Mouse (Mus musculus) hindbrain, embryonic 16.5 days (tissue): ENCODE results near the gene Pigk. TPM values are rescaled to one million over a fixed set of nuclear protein-coding genes. Genes with fewer than 3 reads are reported as not detected.
A peak's percentile ranks its signal among the peaks of the same experiment; 100 is the strongest.
"Not testable (repeated sequence)": the region's sequence is repeated elsewhere in the genome, so short reads cannot be mapped to it uniquely, and the experiment has no call there.

ENCODE experiments used
- ATAC-seq: fragments of 200-750 bp; cut with Nextera tagmentation; 2 replicates; pipeline ENCODE4 v1.8.0; 2017; ENCODE audit warnings: moderate TSS enrichment, moderate library complexity
- H3K27ac ChIP-seq: fragments of 300-500 bp; sonication (generic); 2 replicates; pipeline ENCODE4 v1.5.1; 2014; ENCODE audit warnings: low read depth, mild to moderate bottlenecking, control low read depth, low read length, moderate library complexity
- H3K27me3 ChIP-seq: fragments of 300-500 bp; sonication (generic); replicated peaks from 2 replicates; pipeline ENCODE4 v1.6.1; 2014; ENCODE audit warnings: low read length; ENCODE audit not compliant: control insufficient read depth, insufficient read depth
- H3K36me3 ChIP-seq: fragments of 300-500 bp; sonication (generic); 2 replicates; pipeline ENCODE4 v1.6.1; 2014; ENCODE audit warnings: mild to moderate bottlenecking, low read length, moderate library complexity, mixed read lengths; ENCODE audit not compliant: control insufficient read depth, insufficient read depth
- H3K4me1 ChIP-seq: fragments of 300-500 bp; sonication (generic); 2 replicates; pipeline ENCODE4 v1.6.1; 2014; ENCODE audit warnings: low read depth, low read length; ENCODE audit not compliant: control insufficient read depth, insufficient read depth
- H3K4me2 ChIP-seq: fragments of 300-500 bp; sonication (generic); 2 replicates; pipeline ENCODE4 v1.6.1; 2014; ENCODE audit warnings: mild to moderate bottlenecking, low read length, control low read depth, moderate library complexity
- H3K4me3 ChIP-seq: fragments of 300-500 bp; sonication (generic); 2 replicates; pipeline ENCODE4 v1.5.1; 2014; ENCODE audit warnings: mild to moderate bottlenecking, low read length, control low read depth, moderate library complexity
- H3K9ac ChIP-seq: fragments of 300-500 bp; sonication (generic); 2 replicates; pipeline ENCODE4 v1.6.1; 2014; ENCODE audit warnings: low read depth, mild to moderate bottlenecking, control low read depth, low read length, moderate library complexity
- H3K9me3 ChIP-seq: fragments of 300-500 bp; sonication (generic); 2 replicates; pipeline ENCODE4 v1.6.1; 2014; ENCODE audit warnings: mild to moderate bottlenecking, low read length, moderate library complexity; ENCODE audit not compliant: control insufficient read depth
- WGBS: fragments of 180-500 bp; shearing (Covaris S2); extraction: QIAGEN DNeasy Blood & Tissue Kit; methylation state at CpG from one replicate; pipeline ENCODE4 v1.1.7; 2014; 5-methylcytosine and 5-hydroxymethylcytosine counted together
- polyA plus RNA-seq: library from polyadenylated mRNA; unstranded; fragments of >200 nt; fragmentation: Nextera tagmentation; extraction: Ambion mirVana; gene quantifications from 2 replicates; pipeline ENCODE4 v1.2.1, GENCODE M21; 2015

The Pigk gene
- polyA plus RNA-seq, 1 experiment from 2014 or later: 58.1 TPM

DNA sequence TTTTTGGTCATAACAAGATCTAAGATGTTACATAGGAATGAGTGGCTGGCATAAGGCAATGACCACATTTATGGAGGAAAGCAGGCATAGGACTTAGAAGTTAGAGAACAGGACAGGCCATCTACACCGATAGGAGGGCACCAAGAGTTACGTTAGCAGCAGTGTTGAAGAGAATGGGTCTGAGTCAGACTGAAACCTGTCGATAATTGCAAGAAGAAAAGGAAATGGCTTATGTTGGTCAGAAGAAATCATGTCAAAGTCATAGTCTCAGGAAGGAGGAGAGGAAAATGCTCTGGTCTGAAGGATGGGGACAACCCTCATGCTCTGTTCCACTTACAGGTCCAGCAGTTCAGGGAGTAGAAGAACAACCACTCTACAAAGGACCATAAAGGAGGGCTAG lies 18.9 kb upstream of the Pigk start:
- H3K27me3 ChIP-seq: no peaks in the 10 kb centered on the region
- no peaks in the 10 kb centered on the region for H3K4me1 ChIP-seq
- ATAC-seq: no peak
- 89% methylated on average over 3 of the region's 3 CpGs for WGBS
- H3K9me3 ChIP-seq: no peaks in the 10 kb centered on the region
- H3K27ac ChIP-seq: no peak overlapping the region
- H3K4me3 ChIP-seq: no peak overlapping the region
- no peaks in the 10 kb centered on the region for H3K36me3 ChIP-seq
- no peak overlapping the region for H3K9ac ChIP-seq
- H3K4me2 ChIP-seq: no peak overlapping the region

DNA sequence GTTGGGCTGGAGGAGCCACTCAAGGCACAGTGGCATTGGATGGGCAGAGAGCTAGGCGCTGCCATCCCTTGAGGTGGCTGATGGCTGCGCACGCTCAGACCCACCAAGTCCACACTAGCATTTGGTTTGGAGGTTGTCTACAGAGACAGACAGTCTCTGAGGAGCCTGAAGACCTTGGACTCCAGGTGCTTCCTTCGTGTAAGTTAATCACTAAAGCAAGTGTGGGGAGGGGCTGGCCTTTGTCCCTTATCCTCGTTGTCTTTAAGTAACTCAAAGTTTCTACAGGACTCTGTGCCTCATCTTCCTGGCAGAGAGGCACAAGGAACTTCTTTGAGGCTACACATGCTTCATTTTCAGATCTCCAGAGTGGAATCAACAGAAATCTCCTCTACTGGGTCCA lies 15.9 kb upstream of the Pigk start:
- ATAC-seq: no peak
- Histone ChIP-seq H3K4me1 (no peaks in the 10 kb centered on the region), H3K36me3 (no peaks in the 10 kb centered on the region), H3K4me3 (no peak overlapping the region), H3K4me2 (no peak overlapping the region), H3K27ac (no peak overlapping the region), H3K9ac (no peak overlapping the region), H3K9me3 (no peaks in the 10 kb centered on the region), H3K27me3 (no peaks in the 10 kb centered on the region)
- WGBS: 88% methylated on average over 5 of the region's 5 CpGs

DNA sequence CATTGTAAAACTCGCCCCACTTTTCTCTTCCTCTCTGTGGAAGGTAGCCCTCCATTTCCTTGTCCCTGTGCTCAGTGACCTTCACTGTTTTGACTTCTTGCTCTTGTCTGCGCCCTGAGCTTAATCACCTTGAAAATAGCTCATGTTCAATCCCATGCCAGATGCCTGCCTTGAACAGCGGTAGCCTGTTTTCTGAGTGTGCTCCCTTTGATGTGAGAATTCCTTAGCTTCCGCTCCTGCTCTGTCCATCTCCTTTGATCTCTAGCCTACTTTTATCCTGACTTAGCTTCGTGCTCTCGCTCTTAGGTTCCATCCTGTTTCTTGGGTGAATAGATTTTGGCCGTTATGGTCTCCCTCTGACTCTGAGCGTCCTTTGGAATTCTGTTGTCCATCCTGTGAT lies 14.6 kb upstream of the Pigk start:
- H3K27ac ChIP-seq: no peak overlapping the region
- no peaks in the 10 kb centered on the region for H3K27me3 ChIP-seq
- WGBS: 80% methylated on average over 8 of the region's 8 CpGs
- H3K9ac ChIP-seq: no peak overlapping the region
- H3K36me3 ChIP-seq: no peaks in the 10 kb centered on the region
- ATAC-seq: no peak
- no peak overlapping the region for H3K4me3 ChIP-seq
- no peaks in the 10 kb centered on the region for H3K9me3 ChIP-seq
- H3K4me2 ChIP-seq: no peak overlapping the region
- no peaks in the 10 kb centered on the region for H3K4me1 ChIP-seq

DNA sequence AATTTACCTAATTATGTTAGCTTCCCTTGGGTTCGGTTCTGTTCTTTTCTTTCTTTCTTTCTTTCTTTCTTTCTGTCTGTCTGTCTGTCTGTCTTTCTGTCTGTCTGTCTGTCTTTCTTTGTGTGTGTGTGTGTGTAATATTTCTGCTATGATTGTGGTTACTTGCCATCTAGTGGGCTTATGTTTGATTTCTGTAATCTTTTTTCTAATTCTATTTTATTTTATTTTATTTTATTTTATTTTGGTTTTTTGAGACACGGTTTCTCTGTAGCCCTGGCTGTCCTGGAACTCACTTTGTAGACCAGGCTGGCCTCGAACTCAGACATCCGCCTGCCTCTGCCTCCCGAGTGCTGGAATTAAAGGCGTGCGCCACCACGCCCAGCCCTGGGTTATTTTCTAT lies 12.4 kb upstream of the Pigk start:
- not testable (repeated sequence) for H3K4me2 ChIP-seq, H3K27me3 ChIP-seq, ATAC-seq, H3K9me3 ChIP-seq, H3K36me3 ChIP-seq, H3K9ac ChIP-seq, H3K4me3 ChIP-seq, H3K4me1 ChIP-seq, H3K27ac ChIP-seq
- WGBS: 91% methylated on average over 8 of the region's 8 CpGs

DNA sequence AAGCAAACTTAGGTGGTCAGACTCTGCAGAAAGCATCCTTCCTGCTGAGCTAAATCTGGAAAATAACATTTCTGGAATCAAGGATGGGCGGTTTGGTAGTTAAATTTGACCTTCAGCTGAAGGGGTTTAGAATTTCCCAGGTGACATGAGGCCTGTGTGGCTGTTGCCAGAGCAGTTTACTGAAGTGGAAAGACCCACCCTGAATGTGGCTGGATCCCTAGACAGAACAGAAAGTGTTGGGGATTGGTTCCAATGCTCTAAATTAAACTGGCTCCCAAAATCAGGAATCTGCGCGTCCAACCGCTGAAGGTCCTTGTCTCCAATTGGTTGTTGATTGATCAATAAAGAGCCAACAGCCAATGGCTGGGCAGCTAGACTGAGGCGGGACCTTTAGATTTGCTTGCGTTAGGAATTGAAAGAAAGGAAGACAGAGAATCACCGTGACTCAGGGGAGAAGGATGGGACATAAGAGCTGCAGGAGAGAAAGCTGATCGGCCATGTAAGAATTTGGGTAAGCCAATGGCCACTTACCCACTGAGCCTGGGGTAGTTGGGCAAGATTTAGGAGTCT lies 11.5 kb upstream of the Pigk start:
- no peaks in the 10 kb centered on the region for H3K27me3 ChIP-seq
- H3K9ac ChIP-seq: no peak overlapping the region; the same call in 1 of the 2 replicates
- H3K27ac ChIP-seq: no peak overlapping the region
- no peaks in the 10 kb centered on the region for H3K4me1 ChIP-seq
- H3K4me2 ChIP-seq: peak overlapping the region; percentile 41
- WGBS: 51% methylated on average over 8 of the region's 8 CpGs
- peak overlapping the region; percentile 31 for H3K4me3 ChIP-seq
- H3K9me3 ChIP-seq: no peaks in the 10 kb centered on the region
- H3K36me3 ChIP-seq: no peaks in the 10 kb centered on the region
- ATAC-seq: peak; percentile 70; the same call in 1 of the 2 replicates

DNA sequence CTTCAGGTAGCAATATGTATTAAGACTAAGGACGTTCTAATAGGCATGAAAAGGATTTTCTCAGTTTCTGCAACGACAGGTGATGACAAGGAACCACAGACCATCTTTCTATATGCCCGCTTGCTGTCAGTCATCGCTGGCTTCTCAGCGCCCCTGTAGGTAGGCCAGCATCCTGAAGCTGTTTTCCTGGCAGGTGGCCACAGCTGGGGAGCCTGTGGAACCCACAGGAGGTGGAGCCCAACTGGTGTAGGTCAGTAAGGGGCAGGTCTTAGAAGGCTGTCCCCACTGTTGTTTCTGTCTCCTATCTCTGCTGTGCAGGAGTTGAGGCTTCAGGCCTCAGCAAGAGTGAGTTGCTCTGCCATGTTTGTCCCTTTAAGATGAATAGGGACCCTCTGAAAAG lies 8.1 kb upstream of the Pigk start:
- no peak for ATAC-seq
- 68% methylated on average over 5 of the region's 5 CpGs for WGBS
- no peaks in the 10 kb centered on the region for H3K9me3 ChIP-seq
- H3K27me3 ChIP-seq: no peaks in the 10 kb centered on the region
- no peak overlapping the region for H3K4me2 ChIP-seq
- no peak overlapping the region for H3K9ac ChIP-seq
- no peaks in the 10 kb centered on the region for H3K4me1 ChIP-seq
- H3K4me3 ChIP-seq: no peak overlapping the region
- H3K27ac ChIP-seq: no peak overlapping the region
- H3K36me3 ChIP-seq: no peaks in the 10 kb centered on the region

DNA sequence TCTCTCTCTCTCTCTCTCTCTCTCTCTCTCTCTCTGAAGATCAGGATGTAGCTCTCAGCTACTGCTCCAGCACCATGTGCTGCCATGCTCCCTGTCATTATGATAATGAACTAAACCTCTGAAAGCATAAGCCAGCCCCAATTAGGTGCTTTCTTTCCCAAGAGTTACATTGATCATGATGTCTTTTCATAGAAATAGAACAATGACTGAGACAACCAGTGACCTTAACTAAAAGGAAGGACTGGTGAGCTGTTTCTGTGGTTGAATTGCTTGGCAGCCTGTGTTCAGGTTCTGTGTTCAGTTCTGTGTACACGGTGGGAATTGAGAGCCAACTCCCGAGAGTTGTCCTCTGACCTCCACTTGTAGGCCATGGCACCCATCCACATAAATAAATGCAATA lies 7.0 kb upstream of the Pigk start:
- H3K27me3 ChIP-seq: no peaks in the 10 kb centered on the region
- no peak for ATAC-seq
- no peak overlapping the region for H3K4me2 ChIP-seq
- no peaks in the 10 kb centered on the region for H3K36me3 ChIP-seq
- no peak overlapping the region for H3K27ac ChIP-seq
- no peak overlapping the region for H3K4me3 ChIP-seq
- H3K4me1 ChIP-seq: no peaks in the 10 kb centered on the region
- no peaks in the 10 kb centered on the region for H3K9me3 ChIP-seq
- no peak overlapping the region for H3K9ac ChIP-seq
- WGBS: 71% methylated on average over 2 of the region's 2 CpGs

DNA sequence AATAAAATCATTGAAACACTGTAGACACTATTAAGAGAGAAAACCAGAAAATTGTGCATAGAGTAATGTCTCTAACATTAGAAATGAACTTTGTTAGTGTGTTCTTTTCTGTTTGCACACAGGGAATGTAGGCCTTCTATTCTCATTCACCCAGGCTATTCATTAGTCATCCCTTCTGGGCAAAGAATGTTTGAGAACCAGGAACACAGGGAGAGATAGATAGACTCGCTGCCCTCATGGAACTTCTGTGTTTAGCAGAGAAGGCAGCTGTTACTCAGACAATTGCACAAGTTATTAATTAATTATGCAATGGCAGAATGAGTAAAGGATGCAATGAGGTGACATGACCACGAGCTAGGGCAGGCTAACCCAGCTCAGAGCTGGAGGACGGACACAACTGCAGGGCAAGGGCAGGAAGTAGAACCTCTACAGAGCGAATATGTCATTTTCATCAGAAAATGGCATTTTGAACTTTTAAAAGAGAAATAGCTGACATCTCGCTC lies 6.5 kb upstream of the Pigk start:
- no peak overlapping the region for H3K4me2 ChIP-seq
- no peaks in the 10 kb centered on the region for H3K36me3 ChIP-seq
- no peak overlapping the region for H3K9ac ChIP-seq
- no peak overlapping the region for H3K4me3 ChIP-seq
- no peak overlapping the region for H3K27ac ChIP-seq
- H3K9me3 ChIP-seq: no peaks in the 10 kb centered on the region
- WGBS: 80% methylated on average over 5 of the region's 5 CpGs
- no peaks in the 10 kb centered on the region for H3K27me3 ChIP-seq
- no peak for ATAC-seq
- no peaks in the 10 kb centered on the region for H3K4me1 ChIP-seq

DNA sequence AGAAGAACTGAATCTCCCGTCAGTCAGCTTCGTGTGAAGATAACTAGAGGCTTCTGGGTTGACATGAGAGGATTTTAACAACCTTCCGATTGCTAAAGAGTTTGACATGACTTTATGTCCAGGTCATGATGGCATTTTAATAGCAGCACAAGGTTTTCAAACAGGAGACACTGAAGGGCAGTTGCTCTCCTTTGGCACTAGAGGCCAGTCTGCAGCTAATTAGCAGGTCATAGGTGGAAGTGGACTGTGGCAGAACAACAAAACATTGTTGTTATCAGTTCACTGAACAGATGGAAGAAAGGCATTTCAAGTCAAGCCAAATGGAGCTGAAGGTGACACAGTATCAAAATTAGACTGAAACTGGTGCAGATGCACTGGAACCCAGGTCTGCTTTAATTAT lies 4.0 kb upstream of the Pigk start:
- no peak overlapping the region for H3K4me2 ChIP-seq

DNA sequence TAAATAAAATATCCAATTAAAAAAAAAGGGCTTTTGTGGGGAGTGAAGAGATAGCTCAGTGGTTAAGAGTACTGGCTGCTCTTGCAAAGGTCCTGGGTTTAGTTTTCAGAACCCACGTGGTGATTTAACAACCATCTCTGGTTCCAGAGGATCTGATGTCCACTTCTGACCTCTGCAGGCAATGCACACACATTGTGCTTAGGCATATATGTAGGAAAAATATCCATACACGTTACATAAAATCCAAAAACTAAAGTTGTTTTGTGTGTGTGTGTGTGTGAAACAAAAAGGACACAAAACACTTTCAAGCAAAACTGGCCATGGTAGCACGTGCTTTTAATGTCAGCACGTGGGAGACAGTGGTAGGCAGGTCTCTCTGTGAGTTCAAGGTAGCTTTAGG lies 943 bp upstream of the Pigk start:
- Histone ChIP-seq H3K4me3 (no peak overlapping the region), H3K36me3 (no peaks in the 10 kb centered on the region), H3K9me3 (no peaks in the 10 kb centered on the region), H3K9ac (no peak overlapping the region), H3K27ac (no peak overlapping the region), H3K27me3 (no peaks in the 10 kb centered on the region), H3K4me1 (peaks cover 6% of the 10 kb centered on the region), H3K4me2 (no peak overlapping the region)
- whole genome bisulfite sequencing: 75% methylated on average over 4 of the region's 4 CpGs
- no peak for ATAC-seq

More for the DNA sequence above, 4.0 kb upstream of the Pigk start:
- Histone ChIP-seq H3K27me3 (no peaks in the 10 kb centered on the region), H3K4me3 (no peak overlapping the region), H3K36me3 (no peaks in the 10 kb centered on the region), H3K9me3 (no peaks in the 10 kb centered on the region), H3K27ac (no peak overlapping the region), H3K9ac (no peak overlapping the region), H3K4me1 (peaks cover 3% of the 10 kb centered on the region)
- no peak for ATAC-seq
- WGBS: 91% methylated on average over 3 of the region's 3 CpGs
